Mouse (Mus musculus): ENCODE data around the gene Adamts18. TPM values are rescaled to one million over a fixed set of nuclear protein-coding genes. Genes with fewer than 3 reads are reported as not detected.

Gene Adamts18
- polyA plus RNA-seq, 1 experiment from 2014 or later, result 0.96 TPM

DNA sequence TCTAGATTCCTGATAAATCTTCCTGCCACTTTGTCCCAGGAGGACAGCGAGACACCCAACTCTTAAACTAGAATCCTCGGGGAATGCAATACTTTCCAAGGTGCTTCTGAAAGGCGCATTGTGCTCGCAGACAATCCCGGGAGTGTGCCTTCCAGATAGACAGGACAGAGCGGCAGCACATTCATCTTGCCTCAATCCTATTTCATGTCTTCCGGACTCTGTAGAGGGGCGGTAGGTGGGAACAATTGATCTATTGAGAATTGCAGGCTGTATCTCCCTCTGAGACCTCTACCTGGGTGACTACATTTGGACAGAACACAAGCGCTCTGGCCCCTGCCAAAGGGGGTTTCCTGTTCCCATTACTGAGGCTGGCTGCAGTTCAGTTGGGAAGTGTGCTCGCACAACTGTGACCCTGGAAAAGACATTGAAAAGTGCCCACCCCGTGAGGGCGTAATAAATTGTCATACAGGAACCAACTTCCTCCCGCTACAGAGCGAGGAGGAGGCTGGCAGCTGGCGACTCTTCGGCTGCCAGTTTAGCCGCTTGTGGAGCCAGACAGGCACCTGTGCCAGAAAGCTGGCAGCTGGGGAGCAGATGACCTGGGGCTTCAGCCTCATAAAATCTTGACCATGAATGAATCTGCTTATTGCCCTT lies 160.5 kb downstream of the Adamts18 start:
- WGBS, result 67% methylated on average over 17 of the region's 17 CpGs
- Histone ChIP-seq H3K4me2 (ENCODE audit: low read depth, low read length) (0 out of 2 replicates have a peak overlapping the region, but pooled peaks have one; percentile 1), H3K4me3 (replicated peaks; ENCODE audit: low read length) (no peak overlapping the region), H3K27me3 (ENCODE audit: control insufficient read depth, insufficient read depth, low read length) (no peaks in the 10 kb centered on the region), H3K9me3 (replicated peaks; ENCODE audit: control insufficient read depth, low read length) (no peaks in the 10 kb centered on the region), H3K4me1 (ENCODE audit: control insufficient read depth, insufficient read depth, low read length) (no peaks in the 10 kb centered on the region), H3K9ac (ENCODE audit: low read length) (no peak overlapping the region), H3K36me3 (ENCODE audit: control insufficient read depth, insufficient read depth, low read length) (no peaks in the 10 kb centered on the region), H3K27ac (ENCODE audit: low read length) (no peak overlapping the region)
- ATAC-seq (ENCODE audit: insufficient read depth, low FRiP score), result no peak

DNA sequence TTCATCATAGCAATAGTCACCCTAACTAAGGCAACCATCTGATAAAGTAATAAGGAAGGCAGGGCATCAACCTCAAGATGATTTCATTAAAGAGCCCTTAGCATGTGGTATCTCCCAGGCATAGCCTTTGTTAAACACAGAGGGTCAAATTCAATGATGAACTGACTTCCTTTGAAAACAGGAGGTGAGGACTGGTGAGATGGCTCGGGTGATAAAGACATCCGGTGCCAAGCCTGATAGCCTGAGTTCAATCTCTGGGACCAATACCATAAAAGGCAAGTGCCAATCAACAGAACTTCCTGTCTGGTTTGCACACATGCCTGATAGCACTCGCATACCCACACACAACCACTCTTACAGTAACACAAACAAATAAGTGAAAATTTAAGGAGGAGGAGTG lies 169.2 kb downstream of the Adamts18 start:
- no peak overlapping the region for H3K4me2 ChIP-seq (ENCODE audit: low read depth, low read length)
- no peaks in the 10 kb centered on the region for H3K4me1 ChIP-seq (ENCODE audit: control insufficient read depth, insufficient read depth, low read length)
- ATAC-seq (ENCODE audit: insufficient read depth, low FRiP score), result no peak
- H3K27me3 ChIP-seq (ENCODE audit: control insufficient read depth, insufficient read depth, low read length), result no peaks in the 10 kb centered on the region
- H3K4me3 ChIP-seq (replicated peaks; ENCODE audit: low read length), result no peak overlapping the region
- no peak overlapping the region for H3K9ac ChIP-seq (ENCODE audit: low read length)
- no peaks in the 10 kb centered on the region for H3K36me3 ChIP-seq (ENCODE audit: control insufficient read depth, insufficient read depth, low read length)
- H3K9me3 ChIP-seq (replicated peaks; ENCODE audit: control insufficient read depth, low read length), result no peaks in the 10 kb centered on the region
- WGBS, result 70% methylated on average over 3 of the region's 3 CpGs
- H3K27ac ChIP-seq (ENCODE audit: low read length), result no peak overlapping the region

DNA sequence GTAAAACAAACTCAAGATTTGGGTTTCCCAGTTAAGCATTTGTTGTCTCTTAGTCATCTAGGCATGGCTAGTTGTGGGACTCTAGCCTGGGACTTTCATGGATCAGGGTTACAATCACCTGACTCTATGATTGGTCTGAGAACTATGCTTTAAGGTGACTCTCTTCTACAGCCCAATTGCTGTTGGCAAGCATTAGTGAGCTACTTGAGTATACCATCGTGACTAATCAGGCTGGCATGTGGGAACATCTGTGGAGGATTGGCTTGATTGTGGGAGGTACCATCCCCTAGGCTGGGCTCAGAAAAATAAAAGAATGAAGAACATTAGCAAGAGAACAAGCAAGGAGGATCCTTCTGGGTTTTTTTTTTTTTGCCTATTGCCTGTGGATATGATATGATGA lies 171.7 kb downstream of the Adamts18 start:
- WGBS, result 92% methylated on average over 1 of the region's 1 CpGs
- no peak for ATAC-seq (ENCODE audit: insufficient read depth, low FRiP score)

DNA sequence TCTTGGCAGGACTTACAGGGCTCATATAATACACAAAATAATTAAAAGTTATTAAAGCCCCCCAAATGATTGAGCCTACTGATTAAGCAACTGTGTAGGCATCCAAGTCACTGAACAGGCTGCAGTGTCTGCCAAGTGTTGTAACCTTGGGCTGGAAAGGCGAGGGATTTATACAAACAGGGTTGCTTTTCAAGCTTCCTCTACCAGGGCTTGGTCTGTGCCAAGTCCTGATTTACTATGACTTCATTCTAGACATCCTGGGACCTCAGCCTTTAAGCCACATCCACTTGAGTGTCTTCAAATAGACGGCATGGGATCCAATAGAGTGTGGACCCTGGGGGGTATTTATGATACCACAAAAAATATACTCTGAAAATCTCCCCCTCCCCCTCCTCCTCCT lies 173.3 kb downstream of the Adamts18 start:
- Histone ChIP-seq H3K9ac (ENCODE audit: low read length) (no peak overlapping the region), H3K4me3 (replicated peaks; ENCODE audit: low read length) (no peak overlapping the region), H3K27me3 (ENCODE audit: control insufficient read depth, insufficient read depth, low read length) (no peaks in the 10 kb centered on the region), H3K4me2 (ENCODE audit: low read depth, low read length) (no peak overlapping the region), H3K9me3 (replicated peaks; ENCODE audit: control insufficient read depth, low read length) (no peaks in the 10 kb centered on the region), H3K27ac (ENCODE audit: low read length) (no peak overlapping the region), H3K36me3 (ENCODE audit: control insufficient read depth, insufficient read depth, low read length) (no peaks in the 10 kb centered on the region), H3K4me1 (ENCODE audit: control insufficient read depth, insufficient read depth, low read length) (no peaks in the 10 kb centered on the region)
- no peak for ATAC-seq (ENCODE audit: insufficient read depth, low FRiP score)
- WGBS, result 52% methylated on average over 2 of the region's 2 CpGs

More for the DNA sequence above, 171.7 kb downstream of the Adamts18 start:
- Histone ChIP-seq H3K27ac (ENCODE audit: low read length) (no peak overlapping the region), H3K9ac (ENCODE audit: low read length) (no peak overlapping the region), H3K9me3 (replicated peaks; ENCODE audit: control insufficient read depth, low read length) (no peaks in the 10 kb centered on the region), H3K4me1 (ENCODE audit: control insufficient read depth, insufficient read depth, low read length) (no peaks in the 10 kb centered on the region), H3K36me3 (ENCODE audit: control insufficient read depth, insufficient read depth, low read length) (no peaks in the 10 kb centered on the region), H3K27me3 (ENCODE audit: control insufficient read depth, insufficient read depth, low read length) (no peaks in the 10 kb centered on the region), H3K4me3 (replicated peaks; ENCODE audit: low read length) (no peak overlapping the region), H3K4me2 (ENCODE audit: low read depth, low read length) (no peak overlapping the region)

DNA sequence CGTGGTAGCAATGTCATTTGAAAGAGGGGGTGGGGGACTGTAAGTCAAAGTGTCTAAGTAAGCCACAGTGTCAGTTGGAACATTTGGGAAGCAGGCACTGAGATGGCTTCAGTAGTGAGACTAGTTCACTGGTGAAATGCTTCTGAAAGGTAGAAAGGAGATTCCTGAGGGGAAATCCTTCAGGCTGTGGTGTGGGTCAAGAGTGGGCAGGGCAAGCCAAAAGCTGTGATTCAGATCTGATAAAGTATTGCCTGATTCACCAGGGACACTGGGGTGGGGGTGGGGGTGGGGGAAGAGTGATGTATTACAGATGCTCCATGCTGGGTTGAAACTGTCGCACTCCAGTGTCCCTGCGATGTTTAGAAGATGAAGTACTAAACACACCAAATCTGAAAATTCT lies 173.9 kb downstream of the Adamts18 start:
- 60% methylated on average over 3 of the region's 3 CpGs for WGBS
- Histone ChIP-seq H3K36me3 (ENCODE audit: control insufficient read depth, insufficient read depth, low read length) (no peaks in the 10 kb centered on the region), H3K4me2 (ENCODE audit: low read depth, low read length) (no peak overlapping the region), H3K27ac (ENCODE audit: low read length) (no peak overlapping the region), H3K9me3 (replicated peaks; ENCODE audit: control insufficient read depth, low read length) (no peaks in the 10 kb centered on the region), H3K4me3 (replicated peaks; ENCODE audit: low read length) (no peak overlapping the region), H3K27me3 (ENCODE audit: control insufficient read depth, insufficient read depth, low read length) (no peaks in the 10 kb centered on the region), H3K9ac (ENCODE audit: low read length) (no peak overlapping the region), H3K4me1 (ENCODE audit: control insufficient read depth, insufficient read depth, low read length) (no peaks in the 10 kb centered on the region)
- no peak for ATAC-seq (ENCODE audit: insufficient read depth, low FRiP score)

DNA sequence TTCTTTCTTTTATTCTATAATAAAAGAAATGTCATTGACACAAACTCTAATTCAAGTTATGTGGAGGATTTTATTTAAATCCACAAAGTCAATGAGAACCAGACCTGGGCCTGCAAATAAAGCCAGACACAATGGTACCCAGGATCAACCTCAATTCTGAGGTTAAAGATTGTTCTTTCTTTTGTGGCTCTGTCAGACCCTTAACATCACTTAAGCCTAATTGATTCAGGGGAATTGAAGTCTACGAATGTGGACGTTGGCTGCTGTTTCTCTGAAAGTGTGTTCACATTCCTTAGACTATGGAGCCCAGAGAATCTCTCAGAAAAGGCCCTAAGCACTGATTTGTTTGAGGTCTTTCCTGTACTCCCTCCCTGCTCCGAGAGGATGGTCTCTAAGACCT lies 175.2 kb downstream of the Adamts18 start:
- 53% methylated on average over 3 of the region's 3 CpGs for WGBS
- no peak for ATAC-seq (ENCODE audit: insufficient read depth, low FRiP score)
- H3K4me2 ChIP-seq (ENCODE audit: low read depth, low read length), result no peak overlapping the region

DNA sequence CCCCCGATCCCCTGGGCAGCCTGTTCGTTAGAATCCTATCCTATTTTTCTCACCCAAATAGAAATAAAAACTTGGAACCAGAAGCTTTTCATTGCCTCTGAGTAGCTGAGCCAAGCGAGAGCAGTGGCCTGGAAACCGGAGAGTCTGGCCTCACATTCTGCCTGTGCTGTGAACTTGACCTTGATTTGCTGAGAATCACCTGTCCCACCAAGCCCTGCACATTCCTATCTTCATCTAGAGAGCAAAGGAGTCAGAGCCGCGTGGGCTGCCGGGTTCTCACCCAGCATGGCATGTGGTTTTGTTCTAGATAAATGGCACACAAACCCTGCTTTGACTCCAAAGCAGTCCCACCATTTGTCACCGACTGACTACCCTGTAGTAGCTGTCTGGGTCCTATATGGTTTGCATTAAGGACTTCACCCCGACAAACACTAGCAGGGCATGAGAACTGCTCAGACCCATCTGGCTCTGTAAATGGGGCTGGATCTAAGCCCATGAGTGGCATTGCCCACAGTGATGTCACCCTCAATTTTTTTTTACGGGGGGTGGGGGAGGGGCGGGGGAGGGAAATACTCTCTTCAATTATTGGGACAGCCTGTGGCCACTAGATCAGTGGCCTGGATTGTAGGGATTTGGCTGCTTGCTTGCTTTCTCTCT lies 175.8 kb downstream of the Adamts18 start:
- no peak overlapping the region for H3K9ac ChIP-seq (ENCODE audit: low read length)
- H3K4me2 ChIP-seq (ENCODE audit: low read depth, low read length), result no peak overlapping the region
- no peaks in the 10 kb centered on the region for H3K4me1 ChIP-seq (ENCODE audit: control insufficient read depth, insufficient read depth, low read length)
- no peak overlapping the region for H3K4me3 ChIP-seq (replicated peaks; ENCODE audit: low read length)
- no peak for ATAC-seq (ENCODE audit: insufficient read depth, low FRiP score)
- H3K27me3 ChIP-seq (ENCODE audit: control insufficient read depth, insufficient read depth, low read length), result no peaks in the 10 kb centered on the region
- no peaks in the 10 kb centered on the region for H3K36me3 ChIP-seq (ENCODE audit: control insufficient read depth, insufficient read depth, low read length)
- 75% methylated on average over 11 of the region's 11 CpGs for WGBS
- H3K9me3 ChIP-seq (replicated peaks; ENCODE audit: control insufficient read depth, low read length), result no peaks in the 10 kb centered on the region
- no peak overlapping the region for H3K27ac ChIP-seq (ENCODE audit: low read length)

More for the DNA sequence above, 175.2 kb downstream of the Adamts18 start:
- Histone ChIP-seq H3K4me3 (replicated peaks; ENCODE audit: low read length) (no peak overlapping the region), H3K27me3 (ENCODE audit: control insufficient read depth, insufficient read depth, low read length) (no peaks in the 10 kb centered on the region), H3K36me3 (ENCODE audit: control insufficient read depth, insufficient read depth, low read length) (no peaks in the 10 kb centered on the region), H3K9me3 (replicated peaks; ENCODE audit: control insufficient read depth, low read length) (no peaks in the 10 kb centered on the region), H3K27ac (ENCODE audit: low read length) (no peak overlapping the region), H3K4me1 (ENCODE audit: control insufficient read depth, insufficient read depth, low read length) (no peaks in the 10 kb centered on the region), H3K9ac (ENCODE audit: low read length) (no peak overlapping the region)

DNA sequence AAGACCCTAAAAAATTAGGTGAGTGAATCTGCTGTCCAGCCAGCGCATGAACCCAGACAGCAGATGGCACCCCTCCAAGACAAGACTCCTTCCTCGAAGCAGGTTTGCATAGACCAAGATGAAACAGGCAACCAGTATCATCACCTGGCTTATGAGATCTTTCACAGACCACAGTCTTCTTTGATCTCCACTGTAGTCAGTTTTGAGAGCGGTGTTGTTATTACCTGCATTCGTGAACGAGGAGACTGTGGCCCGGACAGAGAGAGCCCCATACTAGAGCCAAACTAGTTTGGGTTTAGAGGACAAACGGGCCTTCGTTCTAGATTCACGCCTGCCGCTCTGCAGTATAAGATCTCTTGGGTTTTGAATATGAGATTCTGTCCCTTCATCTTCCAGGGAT lies 178.6 kb downstream of the Adamts18 start:
- Histone ChIP-seq H3K4me3 (replicated peaks; ENCODE audit: low read length) (no peak overlapping the region), H3K36me3 (ENCODE audit: control insufficient read depth, insufficient read depth, low read length) (no peaks in the 10 kb centered on the region), H3K27me3 (ENCODE audit: control insufficient read depth, insufficient read depth, low read length) (no peaks in the 10 kb centered on the region), H3K4me1 (ENCODE audit: control insufficient read depth, insufficient read depth, low read length) (no peaks in the 10 kb centered on the region), H3K27ac (ENCODE audit: low read length) (no peak overlapping the region), H3K9me3 (replicated peaks; ENCODE audit: control insufficient read depth, low read length) (no peaks in the 10 kb centered on the region), H3K9ac (ENCODE audit: low read length) (no peak overlapping the region), H3K4me2 (ENCODE audit: low read depth, low read length) (no peak overlapping the region)
- 78% methylated on average over 10 of the region's 10 CpGs for WGBS
- ATAC-seq (ENCODE audit: insufficient read depth, low FRiP score), result no peak

DNA sequence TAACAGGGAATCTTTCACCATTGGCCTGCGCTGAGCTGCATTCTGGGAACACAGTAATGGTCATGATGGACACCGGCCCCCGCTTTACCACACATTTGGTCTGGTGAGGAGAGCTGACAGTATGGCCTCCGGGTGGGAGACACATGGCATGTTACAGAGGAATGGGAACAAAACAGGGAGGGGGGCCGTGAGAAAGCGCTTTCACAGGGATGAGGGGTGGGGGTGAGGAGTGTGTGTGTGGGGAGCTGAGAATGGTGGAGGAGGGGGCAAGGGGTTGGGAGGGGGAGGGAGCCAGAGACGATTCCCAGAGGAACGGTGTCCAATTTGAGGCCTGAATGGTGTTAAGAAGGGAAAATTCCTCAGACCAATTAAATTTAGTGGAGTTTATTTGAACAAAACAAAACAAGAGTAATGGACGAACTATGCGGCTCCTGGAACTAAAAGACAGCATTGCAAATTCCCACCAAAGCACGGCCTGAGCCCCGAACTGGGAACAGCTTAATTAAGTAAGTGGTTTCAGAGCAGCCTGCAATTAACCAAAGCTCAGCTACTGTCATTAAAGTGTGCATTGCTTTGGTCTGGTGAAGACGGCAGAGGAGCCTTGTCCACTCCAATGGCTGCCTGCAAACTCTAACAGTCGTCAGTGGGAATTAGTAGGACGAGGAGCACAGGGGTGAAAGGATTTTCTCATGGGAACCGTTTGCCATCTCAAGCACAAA lies 181.7 kb downstream of the Adamts18 start:
- Histone ChIP-seq H3K9me3 (replicated peaks; ENCODE audit: control insufficient read depth, low read length) (no peaks in the 10 kb centered on the region), H3K36me3 (ENCODE audit: control insufficient read depth, insufficient read depth, low read length) (no peaks in the 10 kb centered on the region), H3K4me3 (replicated peaks; ENCODE audit: low read length) (no peak overlapping the region), H3K27ac (ENCODE audit: low read length) (no peak overlapping the region), H3K4me1 (ENCODE audit: control insufficient read depth, insufficient read depth, low read length) (no peaks in the 10 kb centered on the region), H3K9ac (ENCODE audit: low read length) (no peak overlapping the region), H3K27me3 (ENCODE audit: control insufficient read depth, insufficient read depth, low read length) (no peaks in the 10 kb centered on the region), H3K4me2 (ENCODE audit: low read depth, low read length) (no peak overlapping the region)
- WGBS, result 62% methylated on average over 16 of the region's 16 CpGs
- ATAC-seq (ENCODE audit: insufficient read depth, low FRiP score), result no peak
